11 mouse cellular contexts compared by ENCODE assay signal in genomic region chr16:4469599-4470352, GRCm38 (mm10). TPM values are rescaled to one million over a fixed set of nuclear protein-coding genes. Genes with fewer than 3 reads are reported as not detected.
DNase-seq lines count a peak whose midpoint lies in the region; ATAC-seq and TF ChIP-seq lines count a peak whose summit lies in the region.
"Had no signal": no experiment of that assay in that cellular context is flagged by ENCODE, and none has a peak within 500 bp of the region (broad histone marks: within the 10 kb centered on the region; RNA-seq: fewer than 3 reads in every experiment).

No protein-coding gene starts in this region.

- H3K9ac ChIP-seq in embryonic facial prominence, embryonic 15.5 days, result no peak overlapping the region
- no peak overlapping the region for H3K9ac ChIP-seq in lung, postnatal 0 days (replicated peaks; ENCODE audit: low read depth)
- no peak overlapping the region for H3K9ac ChIP-seq in neural tube, embryonic 15.5 days (replicated peaks)
- no peak overlapping the region for H3K9ac ChIP-seq in midbrain, embryonic 11.5 days (ENCODE audit: low read length)
- H3K9ac ChIP-seq: embryonic facial prominence, embryonic 12.5 days had no signal

- peaks cover 14% of the 10 kb centered on the region; the same call in 1 of the 2 replicates for H3K4me1 ChIP-seq in embryonic facial prominence, embryonic 15.5 days
- peaks cover 6% of the 10 kb centered on the region for H3K4me1 ChIP-seq in embryonic facial prominence, embryonic 10.5 days
- H3K4me1 ChIP-seq in lung, postnatal 0 days (ENCODE audit: insufficient read depth, low read depth, low read length), result peaks cover 5% of the 10 kb centered on the region; the same call in 1 of the 2 replicates
- peaks cover 5% of the 10 kb centered on the region for H3K4me1 ChIP-seq in neural tube, embryonic 15.5 days
- H3K4me1 ChIP-seq in midbrain, embryonic 11.5 days (ENCODE audit: control insufficient read depth, insufficient read depth, low read length), result no peaks in the 10 kb centered on the region
- H3K4me1 ChIP-seq: embryonic facial prominence, embryonic 12.5 days had no signal

- no peaks in the 10 kb centered on the region for H3K9me3 ChIP-seq in embryonic facial prominence, embryonic 15.5 days (replicated peaks)
- no peaks in the 10 kb centered on the region for H3K9me3 ChIP-seq in embryonic facial prominence, embryonic 10.5 days
- H3K9me3 ChIP-seq in lung, postnatal 0 days (ENCODE audit: low read length), result no peaks in the 10 kb centered on the region
- H3K9me3 ChIP-seq in neural tube, embryonic 15.5 days (replicated peaks), result no peaks in the 10 kb centered on the region
- H3K9me3 ChIP-seq in midbrain, embryonic 11.5 days (ENCODE audit: control insufficient read depth, low read length), result no peaks in the 10 kb centered on the region
- H3K9me3 ChIP-seq: embryonic facial prominence, embryonic 12.5 days had no signal

- H3K27me3 ChIP-seq in embryonic facial prominence, embryonic 15.5 days, result no peaks in the 10 kb centered on the region
- H3K27me3 ChIP-seq in embryonic facial prominence, embryonic 10.5 days (replicated peaks; ENCODE audit: low read depth, poor library complexity, severe bottlenecking), result no peaks in the 10 kb centered on the region
- H3K27me3 ChIP-seq in lung, postnatal 0 days (replicated peaks; ENCODE audit: insufficient read depth, low read length), result no peaks in the 10 kb centered on the region
- no peaks in the 10 kb centered on the region for H3K27me3 ChIP-seq in neural tube, embryonic 15.5 days (replicated peaks)
- H3K27me3 ChIP-seq in midbrain, embryonic 11.5 days (ENCODE audit: control insufficient read depth, insufficient read depth, low read length), result no peaks in the 10 kb centered on the region
- H3K27me3 ChIP-seq: embryonic facial prominence, embryonic 12.5 days had no signal

- TF ChIP-seq EP300 in lung, postnatal 0 days (IDR thresholded peaks at IDR 0.05), result no peak

- ATAC-seq in embryonic facial prominence, embryonic 15.5 days (ENCODE audit: insufficient number of reproducible peaks, low FRiP score, low TSS enrichment, low read depth), result peak; percentile 39; the same call in 1 of the 2 replicates
- ATAC-seq in lung, postnatal 0 days, result no peak
- ATAC-seq in neural tube, embryonic 15.5 days (ENCODE audit: low FRiP score), result no peak
- ATAC-seq in midbrain, embryonic 11.5 days (ENCODE audit: low FRiP score), result no peak

- no peak for DNase-seq in embryonic facial prominence, embryonic 10.5 days (ENCODE audit: low spot score)
- peak; percentile 5 for DNase-seq in lung, postnatal 0 days (ENCODE audit: low spot score)
- DNase-seq in lung, adult 18-20 months, result no peak
- DNase-seq in brain, adult 2 months (ENCODE audit: low read depth, low spot score), result peak; percentile 81
- DNase-seq in naive thymus-derived CD4-positive, alpha-beta T cell, adult 2 months (ENCODE audit: low read depth), result peak; percentile 33
- no peak for DNase-seq in midbrain, embryonic 11.5 days (ENCODE audit: low spot score, missing footprints)
- DNase-seq: lung, postnatal 10 days; right cerebral cortex, postnatal 4 days had no signal

- H3K4me3 ChIP-seq in embryonic facial prominence, embryonic 15.5 days (replicated peaks), result no peak overlapping the region
- no peak overlapping the region for H3K4me3 ChIP-seq in embryonic facial prominence, embryonic 10.5 days
- H3K4me3 ChIP-seq in lung, postnatal 0 days (ENCODE audit: low read depth, low read length), result no peak overlapping the region
- H3K4me3 ChIP-seq in neural tube, embryonic 15.5 days (replicated peaks), result no peak overlapping the region
- no peak overlapping the region for H3K4me3 ChIP-seq in midbrain, embryonic 11.5 days (ENCODE audit: low read depth, low read length)
- H3K4me3 ChIP-seq: embryonic facial prominence, embryonic 12.5 days had no signal

- peak; percentile 45 for TF ChIP-seq CTCF in lung, postnatal 0 days (IDR thresholded peaks at IDR 0.05)

- no peak overlapping the region for H3K27ac ChIP-seq in embryonic facial prominence, embryonic 15.5 days (replicated peaks)
- no peak overlapping the region for H3K27ac ChIP-seq in embryonic facial prominence, embryonic 10.5 days (replicated peaks)
- H3K27ac ChIP-seq in lung, postnatal 0 days (ENCODE audit: low read length), result no peak overlapping the region
- H3K27ac ChIP-seq in neural tube, embryonic 15.5 days (replicated peaks), result no peak overlapping the region
- H3K27ac ChIP-seq in midbrain, embryonic 11.5 days (ENCODE audit: low read depth, low read length), result no peak overlapping the region
- H3K27ac ChIP-seq: embryonic facial prominence, embryonic 12.5 days had no signal

- H3K4me2 ChIP-seq in embryonic facial prominence, embryonic 15.5 days (replicated peaks), result no peak overlapping the region
- H3K4me2 ChIP-seq in lung, postnatal 0 days (replicated peaks; ENCODE audit: low read depth, low read length), result no peak overlapping the region
- H3K4me2 ChIP-seq in neural tube, embryonic 15.5 days, result no peak overlapping the region
- no peak overlapping the region for H3K4me2 ChIP-seq in midbrain, embryonic 11.5 days
- H3K4me2 ChIP-seq: embryonic facial prominence, embryonic 12.5 days had no signal

- no peaks in the 10 kb centered on the region for H3K36me3 ChIP-seq in embryonic facial prominence, embryonic 15.5 days
- no peaks in the 10 kb centered on the region for H3K36me3 ChIP-seq in embryonic facial prominence, embryonic 10.5 days (replicated peaks)
- no peaks in the 10 kb centered on the region for H3K36me3 ChIP-seq in lung, postnatal 0 days (ENCODE audit: insufficient read depth, low read length)
- H3K36me3 ChIP-seq in neural tube, embryonic 15.5 days, result no peaks in the 10 kb centered on the region
- no peaks in the 10 kb centered on the region for H3K36me3 ChIP-seq in midbrain, embryonic 11.5 days (ENCODE audit: control insufficient read depth, insufficient read depth, low read length)
- H3K36me3 ChIP-seq: embryonic facial prominence, embryonic 12.5 days had no signal

- 60% methylated on average over 10 of the region's 10 CpGs for WGBS in embryonic facial prominence, embryonic 15.5 days
- 68% methylated on average over 10 of the region's 10 CpGs for WGBS in embryonic facial prominence, embryonic 10.5 days
- WGBS in lung, postnatal 0 days, result 57% methylated on average over 10 of the region's 10 CpGs
- 67% methylated on average over 10 of the region's 10 CpGs for WGBS in neural tube, embryonic 15.5 days
- 69% methylated on average over 10 of the region's 10 CpGs for WGBS in midbrain, embryonic 11.5 days

RNA-seq across cellular contexts. Expression of gene Adcy9, which starts 49.5 kb away (rescaled TPM):
- polyA plus RNA-seq in embryonic facial prominence, embryonic 15.5 days (2015; fragmentation: Nextera tagmentation; extraction: Ambion mirVana), result 2.0 and 2.2 TPM in 2 replicates
- 0.43 and 0.57 TPM in 2 replicates for polyA plus RNA-seq in embryonic facial prominence, embryonic 10.5 days (2016; fragmentation: Nextera tagmentation; extraction: Ambion mirVana)
- polyA plus RNA-seq in lung, postnatal 0 days (2015; fragmentation: Nextera tagmentation; extraction: Ambion mirVana), result 2.9 and 3.1 TPM in 2 replicates
- 4.0 and 5.0 TPM in 2 replicates for polyA plus RNA-seq in neural tube, embryonic 15.5 days (2015; fragmentation: Nextera tagmentation; extraction: Ambion mirVana)
- polyA plus RNA-seq in midbrain, embryonic 11.5 days (2014; fragmentation: Nextera tagmentation; extraction: Ambion mirVana), result 1.2 and 1.3 TPM in 2 replicates

Comparison
In these comparisons a context has a peak if more than half of its experiments do, and no peak if none do; other contexts are left out.
1. DNase-seq: peak in lung, postnatal 0 days (single experiment), brain, adult 2 months (single experiment) and naive thymus-derived CD4-positive, alpha-beta T cell, adult 2 months (single experiment); none in embryonic facial prominence, embryonic 10.5 days (single experiment), lung, adult 18-20 months (0 of 2) and midbrain, embryonic 11.5 days (single experiment).